Mouse (Mus musculus): ENCODE results near the gene Tmc8.

The Tmc8 gene

DNA sequence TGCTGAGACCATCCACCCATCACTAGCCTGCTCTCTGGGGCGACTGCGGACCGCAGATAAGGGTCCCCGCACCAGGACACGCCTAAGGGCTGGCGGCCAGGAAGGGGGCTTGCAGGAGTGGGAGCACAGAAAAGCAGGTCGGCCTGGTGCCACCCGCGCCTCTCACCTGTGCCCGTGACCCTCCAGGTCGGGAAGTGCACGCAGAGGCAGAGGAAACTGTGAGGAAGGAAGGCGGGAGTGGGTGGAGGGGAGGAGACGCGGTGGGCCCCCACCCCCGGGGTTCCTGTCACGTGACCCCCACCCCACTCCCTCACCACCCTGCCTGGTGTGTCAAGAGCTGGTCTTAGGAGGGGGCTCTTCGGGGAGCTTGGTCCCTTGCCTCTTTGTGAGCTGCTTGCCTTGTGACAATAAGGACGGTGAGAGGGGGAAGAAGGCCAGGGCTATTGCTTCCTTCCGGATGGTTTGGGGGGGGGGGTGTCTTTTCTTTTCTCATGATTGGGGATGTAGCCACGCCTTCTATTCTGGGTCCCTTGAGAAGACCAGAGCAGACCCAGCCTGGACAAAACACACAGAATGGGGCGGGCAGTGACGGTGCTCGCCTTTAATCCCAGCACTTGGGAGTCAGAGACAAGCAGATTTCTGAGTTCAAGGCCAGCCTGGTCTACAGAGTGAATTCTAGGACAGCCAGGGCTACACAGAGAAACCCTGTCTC, at the start of gene Tmc8, which contains the start of gene Tmc6:
Tmc8 (plus strand) TSS at position 84 of the 712 bp plus-strand sequence.
Tmc6 (minus strand) TSS at position 206 of the 712 bp plus-strand sequence.
- no peak for DNase-seq (ENCODE audit: low spot score in 2 of 2)

DNA sequence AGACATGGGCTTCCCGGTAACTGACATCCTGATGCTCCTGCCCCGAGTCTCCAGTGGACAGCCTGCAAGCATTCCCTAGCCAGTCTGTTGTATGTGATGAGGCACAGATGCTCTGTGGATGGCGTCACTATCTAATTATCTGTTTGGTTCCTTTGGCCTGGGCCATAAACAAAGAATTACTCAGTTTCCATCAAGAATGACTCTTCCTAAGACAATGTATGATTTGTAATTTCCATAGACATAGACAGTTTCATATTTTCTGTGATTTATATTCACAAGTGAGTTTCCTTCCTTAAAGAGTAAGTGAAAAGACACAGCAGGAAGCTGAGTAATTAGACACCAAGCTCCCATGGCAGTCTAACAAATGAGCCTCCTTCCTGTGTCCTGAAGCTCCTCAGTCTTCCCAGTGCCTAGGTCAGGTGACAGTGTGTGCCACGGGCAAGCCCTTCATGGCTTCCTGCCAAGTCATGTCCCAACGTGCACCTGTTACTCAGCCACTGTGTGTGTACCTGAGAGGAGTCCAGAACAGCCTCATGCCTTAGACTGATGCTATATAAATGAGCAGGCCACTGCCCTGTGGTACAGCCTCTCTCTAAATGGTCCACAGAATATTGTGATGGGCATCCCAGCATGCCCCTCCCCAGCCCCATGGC, 45.7 kb upstream of the Tmc8 start:
- DNase-seq (ENCODE audit: low spot score in 2 of 2): no peak

DNA sequence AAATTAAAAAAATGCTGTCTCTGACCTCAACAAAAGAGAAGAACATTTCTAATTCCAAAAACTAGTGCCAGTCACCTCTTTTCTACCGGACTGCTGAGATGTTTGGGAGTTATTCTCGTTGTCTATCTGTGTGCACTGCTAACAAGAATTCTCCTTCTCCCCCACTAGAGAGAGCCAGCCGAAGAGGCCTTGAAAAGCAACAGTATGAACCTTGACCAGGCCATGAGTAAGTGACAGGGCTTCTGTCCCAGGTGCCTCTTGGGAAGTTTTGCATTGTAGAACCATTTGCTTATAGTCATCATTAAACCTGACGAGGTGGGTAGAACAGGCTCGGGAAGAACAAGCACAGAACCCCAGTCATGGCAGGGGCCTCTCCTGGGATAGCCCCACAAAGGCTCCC, 43.8 kb upstream of the Tmc8 start:
- DNase-seq (ENCODE audit: low spot score in 2 of 2): no peak

DNA sequence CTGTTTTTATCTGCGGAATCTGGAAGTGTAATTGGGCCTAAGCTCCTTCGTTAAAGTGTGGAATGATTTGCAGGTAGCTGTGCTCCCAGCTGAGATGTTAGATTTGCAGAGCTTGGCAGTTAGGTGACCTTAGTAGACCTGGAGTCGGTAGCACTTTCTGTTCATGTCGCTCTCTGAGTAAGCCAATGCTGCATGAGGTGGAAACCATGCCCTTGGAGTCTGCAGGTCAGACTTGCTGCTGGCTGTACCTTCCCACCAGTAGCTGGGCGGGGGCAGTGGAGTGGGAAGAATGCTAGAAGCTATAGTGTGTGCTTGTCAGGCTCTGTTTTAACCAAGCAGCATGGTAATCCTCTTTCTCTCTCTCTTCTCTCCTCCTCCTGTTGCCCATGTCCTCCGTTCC, 40.7 kb upstream of the Tmc8 start:
- no peak for DNase-seq (ENCODE audit: low spot score in 2 of 2)

DNA sequence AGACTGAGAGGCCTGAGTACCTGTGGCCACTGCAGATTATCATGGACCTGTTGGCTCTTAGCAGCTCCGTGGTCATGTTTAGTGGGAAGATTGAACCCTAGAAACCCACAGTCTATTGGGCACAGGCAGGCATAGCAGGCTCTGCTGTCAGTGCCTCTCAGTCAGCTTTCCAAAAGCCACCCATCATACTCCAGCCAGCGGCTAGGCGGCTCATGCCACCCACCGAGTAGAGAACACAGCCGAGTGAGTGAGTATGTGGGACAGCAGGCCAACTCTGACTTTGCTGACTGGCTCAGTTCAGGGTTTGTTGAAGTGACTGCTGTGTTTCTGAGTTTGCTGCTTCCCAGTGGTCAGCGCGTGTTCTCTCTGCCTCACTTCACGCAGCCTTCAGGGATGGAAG, 39.6 kb upstream of the Tmc8 start:
- DNase-seq (ENCODE audit: low spot score in 2 of 2): no peak

DNA sequence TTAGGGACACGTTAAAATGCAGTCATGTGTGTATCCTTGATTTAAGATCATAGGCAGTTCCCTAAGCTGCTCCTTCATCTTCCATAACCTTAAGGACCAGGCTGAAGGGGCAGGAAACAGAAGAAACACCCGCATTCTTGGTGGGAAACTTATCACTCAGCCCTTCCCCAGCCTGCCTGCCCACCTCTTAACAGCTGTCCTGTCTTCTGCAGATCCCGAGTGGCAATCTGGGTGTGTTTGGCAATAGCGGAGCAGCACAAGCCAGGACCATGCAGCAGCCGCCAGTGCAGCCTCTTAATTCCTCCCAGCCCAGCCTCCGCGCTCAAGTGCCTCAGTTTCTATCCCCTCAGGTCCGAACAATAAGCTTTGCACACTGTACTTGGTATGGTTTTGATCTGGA, 39.2 kb upstream of the Tmc8 start:
- DNase-seq (ENCODE audit: low spot score in 2 of 2): no peak

DNA sequence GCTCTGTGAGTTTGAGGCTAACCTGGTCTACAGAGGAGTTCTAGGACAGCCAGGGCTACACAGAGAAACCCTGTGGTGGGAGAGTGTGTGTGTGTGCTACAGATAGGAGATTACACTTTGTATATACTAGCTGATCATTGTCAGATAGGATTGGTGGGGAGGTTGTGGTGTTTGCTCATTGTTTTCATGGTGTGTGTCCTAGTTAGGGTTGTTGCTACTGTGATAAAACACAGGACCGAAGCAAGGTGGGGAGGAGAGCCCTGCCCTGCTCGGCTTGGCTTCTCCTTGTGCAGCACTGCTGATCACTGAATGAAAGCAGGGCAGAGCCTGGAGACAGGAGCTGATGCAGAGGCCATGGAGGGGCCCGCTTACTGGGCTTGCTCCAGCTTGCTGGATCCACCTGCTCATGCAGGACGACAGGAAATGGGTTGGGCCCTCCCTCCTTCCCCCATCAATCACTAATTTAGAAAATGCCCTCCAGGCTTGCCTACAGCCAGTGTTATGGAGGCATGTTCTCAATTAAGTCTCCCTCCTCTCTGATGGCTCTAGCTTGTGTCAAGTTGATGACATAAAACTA, 38.3 kb upstream of the Tmc8 start:
- DNase-seq (ENCODE audit: low spot score in 2 of 2): no peak

DNA sequence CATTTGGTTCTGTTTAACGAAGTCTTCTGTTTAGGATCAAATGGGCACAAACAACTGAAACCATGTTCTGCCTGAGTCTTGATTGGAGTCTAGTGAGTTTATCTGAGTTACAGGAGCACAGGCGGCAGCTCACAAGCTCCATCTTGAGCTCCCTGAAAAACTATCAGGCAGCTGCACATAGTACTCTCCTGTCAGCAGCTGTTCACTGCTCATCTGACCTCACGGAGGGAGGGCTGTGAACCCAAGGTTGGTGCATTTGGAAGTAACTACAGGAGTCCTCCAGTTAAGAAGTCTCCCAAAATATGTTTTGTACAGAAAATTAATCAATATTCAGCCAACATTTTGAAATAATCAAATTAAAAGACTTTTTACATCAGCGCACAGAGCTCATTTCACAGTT, 33.2 kb upstream of the Tmc8 start:
- no peak for DNase-seq (ENCODE audit: low spot score in 2 of 2)

DNA sequence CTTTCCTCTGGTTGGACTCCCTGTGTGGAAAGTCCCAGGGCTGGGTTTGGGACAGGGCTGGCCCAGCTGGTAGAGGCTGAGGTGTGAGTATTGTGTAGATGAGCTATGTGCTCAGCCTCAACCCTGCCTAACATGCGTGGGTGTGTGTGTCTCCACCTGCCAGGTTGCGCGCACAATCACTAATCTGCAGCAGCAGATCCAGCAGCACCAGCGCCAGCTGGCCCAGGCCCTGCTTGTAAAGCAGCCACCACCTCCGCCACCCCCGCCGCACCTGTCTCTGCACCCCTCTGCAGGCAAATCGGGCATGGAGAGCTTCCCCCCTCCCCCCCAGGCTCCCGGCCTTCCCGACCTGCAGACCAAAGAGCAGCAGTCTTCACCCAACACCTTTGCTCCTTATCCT, 32.5 kb upstream of the Tmc8 start:
- no peak for DNase-seq (ENCODE audit: low spot score in 2 of 2)

DNA sequence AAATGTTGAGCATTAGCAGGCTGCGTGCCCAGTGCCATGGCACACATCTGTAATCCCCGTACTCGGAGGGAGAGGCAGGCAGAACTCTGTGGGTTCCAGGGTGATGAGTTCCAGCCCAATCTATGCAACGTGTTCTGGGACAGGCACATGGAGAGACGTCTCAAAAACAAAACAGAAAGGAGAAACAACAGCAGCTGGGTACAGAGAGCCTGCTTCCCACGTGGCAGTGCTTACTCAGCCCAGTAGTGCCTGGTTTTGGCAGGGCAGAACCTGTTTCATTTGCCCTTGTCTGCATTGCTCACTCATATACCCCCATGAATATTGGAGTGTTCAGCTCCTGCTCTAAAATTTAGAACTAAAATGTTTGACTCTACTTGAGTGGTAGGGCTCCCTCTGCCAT, 30.3 kb upstream of the Tmc8 start:
- DNase-seq (ENCODE audit: low spot score in 2 of 2): no peak

DNA sequence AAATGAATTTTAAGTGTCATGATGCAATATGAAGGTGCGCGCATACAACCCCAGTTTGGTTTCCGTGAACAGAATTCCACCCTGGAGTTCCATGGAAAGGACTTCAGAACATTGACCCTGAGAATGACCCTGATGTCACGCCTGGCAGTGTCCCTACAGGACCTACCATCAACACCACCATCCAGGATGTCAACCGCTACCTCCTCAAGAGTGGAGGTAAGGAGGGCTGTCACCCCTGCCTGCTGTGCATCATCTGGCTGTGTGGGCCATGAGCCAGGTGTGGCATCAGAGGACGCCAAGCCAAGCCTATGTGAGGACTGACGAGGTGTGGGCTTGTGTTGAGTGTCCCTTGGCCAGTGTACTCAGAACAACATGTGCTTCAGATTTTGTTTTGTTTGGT, 26.0 kb upstream of the Tmc8 start:
- DNase-seq (ENCODE audit: low spot score in 2 of 2): no peak

DNA sequence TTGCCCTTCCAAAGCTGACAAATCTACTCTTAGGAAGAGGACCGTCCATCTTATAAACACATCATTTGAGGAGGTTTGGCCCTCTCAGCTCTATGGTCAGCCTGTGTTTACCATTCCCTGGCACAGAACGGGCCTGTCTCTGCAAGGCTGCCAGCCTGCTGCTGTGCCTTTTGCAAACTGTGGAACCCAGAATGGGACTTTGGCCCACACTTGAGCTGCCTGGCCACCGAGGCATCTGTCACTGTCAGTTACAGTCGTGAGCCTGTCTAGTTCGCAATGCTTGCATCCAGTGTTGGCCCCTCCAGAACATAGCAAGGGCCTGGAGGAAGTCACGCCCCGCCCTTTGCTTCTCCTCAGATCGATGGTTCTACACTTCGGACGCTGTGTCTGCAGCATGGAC, 22.6 kb upstream of the Tmc8 start:
- no peak for DNase-seq (ENCODE audit: low spot score in 2 of 2)

DNA sequence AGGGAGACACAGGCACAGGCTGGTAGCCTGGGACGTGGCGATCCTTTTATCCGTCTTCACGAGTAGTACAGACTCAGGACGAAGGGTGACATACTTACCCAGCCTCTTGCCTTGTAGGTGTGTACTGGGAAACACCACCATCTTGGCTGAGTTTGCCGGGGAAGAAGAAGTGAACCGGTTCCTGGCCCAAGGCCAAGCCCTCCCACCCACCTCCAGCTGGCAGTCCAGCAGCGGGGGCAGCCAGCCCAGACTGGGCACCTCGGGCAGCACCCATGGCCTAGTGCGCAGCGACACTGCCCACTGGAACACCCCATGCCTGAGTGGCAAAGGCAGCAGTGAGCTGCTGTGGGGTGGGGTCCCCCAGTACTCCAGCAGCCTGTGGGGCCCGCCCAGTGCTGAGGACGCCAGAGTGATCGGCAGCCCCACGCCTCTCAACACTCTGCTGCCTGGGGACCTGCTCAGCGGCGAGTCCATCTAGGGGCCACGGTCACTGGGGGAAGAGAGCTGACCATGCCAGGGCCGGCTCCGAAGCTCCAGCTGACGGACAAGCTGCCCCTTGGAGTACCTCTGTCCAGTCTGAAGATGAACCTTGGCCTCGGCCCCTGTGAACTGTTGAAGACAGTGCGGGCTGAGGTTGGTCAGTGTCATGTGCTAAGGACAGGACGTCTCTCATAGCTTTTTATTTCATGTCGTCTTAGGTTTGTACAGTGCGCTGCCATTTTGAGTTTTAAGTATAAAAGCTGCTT, 21.3 kb upstream of the Tmc8 start:
- no peak for DNase-seq (ENCODE audit: low spot score in 2 of 2)

DNA sequence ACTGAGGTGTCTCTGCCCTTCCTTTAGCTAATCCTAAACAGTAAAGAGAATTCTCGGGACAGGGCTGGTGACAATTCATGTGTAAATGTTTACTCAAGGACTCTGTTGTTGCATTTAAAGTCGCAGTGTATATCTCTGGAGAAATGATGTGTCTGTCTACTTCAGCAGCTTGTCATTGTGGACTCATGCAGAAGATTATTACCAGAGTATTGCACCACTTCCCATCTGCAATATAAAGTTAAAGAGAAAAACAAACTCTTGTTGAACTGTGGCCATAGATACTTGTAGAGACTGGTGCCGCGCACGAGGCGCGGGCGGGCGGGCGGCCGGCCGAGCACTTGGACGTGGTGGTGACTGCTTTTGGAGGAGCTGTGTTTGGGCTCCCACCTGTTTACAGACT, 20.1 kb upstream of the Tmc8 start:
- DNase-seq (ENCODE audit: low spot score in 2 of 2): no peak

DNA sequence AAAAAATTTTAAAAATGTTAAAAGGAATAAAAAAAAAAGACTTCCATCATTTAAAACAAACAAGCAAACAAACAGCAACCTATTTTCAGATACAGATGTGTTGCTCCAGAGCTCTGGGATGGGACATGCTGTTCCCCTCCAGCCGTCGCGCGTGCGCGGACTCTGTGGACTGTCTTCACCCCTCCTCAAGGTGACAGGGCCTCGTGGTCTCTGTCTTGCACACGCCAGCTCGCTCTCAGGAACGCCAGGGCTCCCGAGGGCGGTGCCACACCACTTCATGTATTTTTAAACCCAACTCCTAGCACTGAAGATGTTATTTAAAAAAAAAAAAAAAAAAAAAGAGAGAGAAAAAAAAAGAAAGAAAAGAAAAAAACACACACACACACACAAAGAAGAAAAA, 19.6 kb upstream of the Tmc8 start:
- no peak for DNase-seq (ENCODE audit: low spot score in 2 of 2)

DNA sequence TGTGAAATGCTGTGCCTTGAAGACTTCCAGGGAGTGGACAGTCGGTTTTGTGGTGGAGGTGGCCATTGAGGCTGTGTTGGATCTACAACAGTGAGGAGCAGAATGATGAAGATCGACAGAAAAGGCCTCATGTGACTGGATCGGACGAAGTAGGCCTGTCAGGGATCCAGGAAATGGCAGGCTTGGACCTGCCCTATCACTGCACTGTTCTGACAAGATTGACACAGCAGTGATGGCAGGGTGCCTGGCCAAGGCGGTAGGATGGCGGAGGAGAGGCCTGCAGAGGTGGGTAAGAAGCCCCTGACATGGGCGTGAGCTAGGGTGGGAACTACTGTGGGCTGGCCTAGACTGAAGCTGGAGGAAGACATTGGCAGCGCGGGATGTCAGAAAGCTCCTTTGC, 17.6 kb upstream of the Tmc8 start:
- no peak for DNase-seq (ENCODE audit: low spot score in 2 of 2)

DNA sequence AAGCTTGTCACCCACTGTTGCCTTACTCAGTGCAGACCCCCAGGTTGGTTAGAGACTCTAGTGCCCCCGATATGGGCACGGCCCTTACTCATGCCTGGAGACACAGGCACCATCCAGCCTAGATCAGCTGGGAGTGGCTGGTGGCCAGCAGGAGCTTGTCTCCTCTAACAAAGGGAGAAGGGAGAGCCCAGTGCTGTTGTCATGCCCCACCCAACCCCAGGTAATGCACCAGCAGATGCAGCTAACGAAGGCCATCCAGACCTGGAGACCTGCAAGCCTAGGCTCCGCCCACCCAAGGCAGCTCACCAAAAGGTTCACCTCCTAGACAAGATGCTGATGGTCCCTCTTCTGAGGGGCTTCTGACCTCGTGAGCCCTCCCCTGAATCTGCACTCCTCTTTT, 16.5 kb upstream of the Tmc8 start:
- DNase-seq (ENCODE audit: low spot score in 2 of 2): no peak

DNA sequence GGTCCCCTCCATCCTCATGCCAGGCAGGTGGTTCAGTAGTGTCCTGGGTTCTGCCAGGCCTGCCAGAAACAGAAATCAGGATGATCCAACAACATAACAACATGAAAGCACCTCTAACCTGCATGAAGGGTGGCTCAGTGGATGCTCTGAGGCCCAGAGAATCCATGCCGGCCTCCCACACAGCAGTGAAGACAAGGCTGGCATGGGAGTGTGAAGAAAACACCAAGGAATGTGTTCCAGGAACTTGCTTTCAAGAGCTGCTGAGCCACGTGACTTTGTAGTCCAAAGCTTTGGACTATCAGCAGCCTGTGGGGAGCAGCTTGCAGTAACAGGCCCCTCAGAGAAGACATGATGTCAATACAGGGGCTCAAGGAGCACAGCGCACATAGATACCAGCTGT, 15.6 kb upstream of the Tmc8 start:
- no peak for DNase-seq (ENCODE audit: low spot score in 2 of 2)

DNA sequence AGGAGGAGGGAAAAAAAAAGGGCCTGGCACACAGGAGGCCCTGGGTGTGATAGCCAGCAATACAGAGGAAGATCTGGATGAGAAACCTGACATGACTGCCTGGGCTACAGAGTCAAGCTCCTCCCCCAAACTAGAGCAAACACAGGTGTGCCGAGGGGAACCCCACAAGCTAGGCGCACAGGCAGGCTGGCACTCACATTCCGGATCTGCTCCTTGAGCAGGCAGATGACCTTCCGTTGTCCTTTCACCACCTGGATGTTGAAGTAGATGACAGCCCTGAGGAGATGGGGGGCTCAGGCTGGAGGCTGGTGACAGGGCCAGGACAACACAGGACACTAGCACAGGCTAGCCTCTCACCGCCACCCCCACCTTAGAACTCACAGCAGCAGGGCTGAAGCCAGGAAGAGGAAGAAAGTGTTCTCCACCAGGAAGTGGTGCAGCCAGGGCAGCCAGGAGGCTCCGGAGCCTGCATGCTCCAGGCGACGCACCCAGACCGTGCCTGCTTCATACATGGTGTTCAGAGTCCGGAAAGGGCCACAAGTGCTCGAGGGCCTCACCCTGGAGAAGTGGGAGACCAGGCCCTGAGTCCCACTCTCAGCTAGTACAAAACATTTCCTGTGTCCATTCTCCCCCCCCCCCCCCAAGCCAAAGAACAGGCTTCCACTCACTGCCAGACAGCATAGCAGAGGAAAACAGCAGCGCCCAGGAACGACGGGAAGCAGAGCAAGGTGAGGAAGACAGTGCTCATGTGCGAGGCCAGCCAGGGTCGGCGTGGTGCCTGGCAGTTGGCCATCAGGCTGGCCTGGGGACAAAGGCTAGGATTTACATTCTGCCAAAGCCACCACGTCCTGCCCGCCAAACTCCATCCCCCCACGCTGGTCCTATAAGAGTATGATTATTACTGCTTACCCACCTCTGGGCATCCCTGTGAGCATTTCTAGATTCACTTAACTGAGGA, 12.9 kb upstream of the Tmc8 start:
- no peak for DNase-seq (ENCODE audit: low spot score in 2 of 2)

DNA sequence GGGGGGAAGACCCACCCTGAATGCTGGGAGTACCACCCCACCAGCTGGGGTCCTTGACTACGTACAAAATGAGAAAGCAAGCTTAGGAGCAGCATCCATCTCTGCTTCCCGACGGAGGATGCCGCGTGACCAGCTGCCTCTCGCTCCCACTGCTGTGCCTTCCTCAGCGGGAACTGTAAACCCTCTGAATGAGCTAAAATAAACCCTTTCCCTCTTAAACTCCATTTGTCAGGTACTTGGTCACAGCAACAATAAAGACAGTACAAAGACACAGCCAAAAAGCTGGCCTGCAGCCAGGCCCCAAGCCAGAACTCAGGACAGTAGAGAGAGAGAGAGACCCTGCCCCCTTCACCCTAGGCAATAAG, 12.2 kb upstream of the Tmc8 start:
- no peak for DNase-seq (ENCODE audit: low spot score in 2 of 2)

DNA sequence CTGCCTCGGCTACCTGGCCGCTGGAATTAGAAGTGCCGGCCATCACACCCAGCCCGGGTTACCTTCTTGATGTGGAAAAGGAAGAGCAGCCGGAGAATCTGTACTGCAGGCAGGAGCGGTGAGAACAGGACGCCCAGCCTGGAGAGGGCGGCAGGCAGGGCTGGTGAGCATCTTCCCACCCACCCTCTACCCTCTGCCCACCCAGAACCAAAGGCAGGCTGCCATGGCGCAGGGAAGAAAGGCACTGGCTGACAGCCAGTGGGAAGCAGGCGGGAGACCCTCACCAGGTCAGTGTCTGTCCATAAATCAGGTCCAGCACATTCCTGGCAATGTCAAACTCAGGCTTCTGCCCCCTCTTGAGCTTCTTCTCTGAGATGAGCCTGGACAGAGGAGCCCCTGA, 11.5 kb upstream of the Tmc8 start:
- no peak for DNase-seq (ENCODE audit: low spot score in 2 of 2)

DNA sequence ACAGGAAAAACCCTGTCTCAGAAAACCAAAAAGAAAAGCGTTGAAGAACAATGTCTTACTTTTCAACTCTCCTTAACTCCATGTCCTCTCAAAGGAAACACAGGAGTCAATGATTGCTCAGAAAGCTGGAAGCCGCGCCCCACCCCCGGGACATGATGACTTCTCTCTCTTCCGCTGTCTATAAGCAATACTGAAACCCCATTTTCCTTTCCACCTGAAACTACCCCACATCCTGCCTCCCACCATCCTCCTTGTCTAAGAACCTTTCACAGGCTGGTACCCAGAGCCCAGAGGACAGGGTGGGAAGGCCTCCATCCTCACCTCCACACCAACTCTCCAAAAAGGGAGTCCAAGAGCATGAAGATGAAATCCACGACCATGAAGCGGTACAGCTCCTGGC, 9.5 kb upstream of the Tmc8 start:
- DNase-seq (ENCODE audit: low spot score in 2 of 2): no peak
